Mouse (Mus musculus) T-helper 1 cell (primary cell): Measurements from ENCODE around the gene Cyp2g1.

Experiments
- in situ Hi-C: fragments of 300-600 bp; cut with MboI, MseI; formaldehyde crosslinking; loops from one replicate; pipeline ENCODE4 v1.15.1; 2025; ENCODE audit warnings: high pct_unique_total_duplicates

Gene Cyp2g1

GRCm38 (mm10) chr7:26850063-26850462 lies 41.4 kb downstream of the Cyp2g1 start:
- in situ Hi-C loops, result loop anchor here (10.0 kb wide), 1 partner anchor 525 kb away; no protein-coding TSS in a partner anchor
